Mouse (Mus musculus): ENCODE data around the gene Gm45837. TPM values are rescaled to one million over a fixed set of nuclear protein-coding genes. Genes with fewer than 3 reads are reported as not detected.
A peak's percentile ranks its signal among the peaks of the same experiment; 100 is the strongest.

The Gm45837 gene
- total and polyA plus RNA-seq, 2 experiments from 2014 or later = not detected

GRCm38 (mm10) chr7:101450422-101451401 is 40.0 kb downstream of the Gm45837 start:
- ATAC-seq (ENCODE audit: low FRiP score) (peak; percentile 80), DNase-seq (ENCODE audit: low spot score) (peak; percentile 84)
- Histone ChIP-seq H3K4me2 (ENCODE audit: low read depth, low read length, poor library complexity, severe bottlenecking) (peak overlapping the region; percentile 99), H3K9ac (replicated peaks; ENCODE audit: low read length, poor library complexity, severe bottlenecking) (peak overlapping the region; percentile 63), H3K4me1 (ENCODE audit: insufficient read depth, low read length) (no peaks in the 10 kb centered on the region), H3K27ac (ENCODE audit: low read depth, low read length) (no peak overlapping the region), H3K4me3 (ENCODE audit: low read depth, low read length) (peak overlapping the region; percentile 56), H3K27me3 (ENCODE audit: insufficient read depth, low read length) (0 out of 2 replicates have a peak, but pooled peaks cover 5% of the 10 kb centered on the region), H3K36me3 (ENCODE audit: insufficient read depth, low read length) (no peaks in the 10 kb centered on the region), H3K9me3 (ENCODE audit: low read length) (no peaks in the 10 kb centered on the region)
- under 1% methylated on average over 56 of the region's 68 CpGs for WGBS
- TF ChIP-seq CTCF (IDR thresholded peaks at IDR 0.05) = peak; percentile 99

GRCm38 (mm10) chr7:101452669-101453068 is 42.0 kb downstream of the Gm45837 start:
- 86% methylated on average over 3 of the region's 3 CpGs for WGBS
- DNase-seq (ENCODE audit: low spot score) = no peak

DNA sequence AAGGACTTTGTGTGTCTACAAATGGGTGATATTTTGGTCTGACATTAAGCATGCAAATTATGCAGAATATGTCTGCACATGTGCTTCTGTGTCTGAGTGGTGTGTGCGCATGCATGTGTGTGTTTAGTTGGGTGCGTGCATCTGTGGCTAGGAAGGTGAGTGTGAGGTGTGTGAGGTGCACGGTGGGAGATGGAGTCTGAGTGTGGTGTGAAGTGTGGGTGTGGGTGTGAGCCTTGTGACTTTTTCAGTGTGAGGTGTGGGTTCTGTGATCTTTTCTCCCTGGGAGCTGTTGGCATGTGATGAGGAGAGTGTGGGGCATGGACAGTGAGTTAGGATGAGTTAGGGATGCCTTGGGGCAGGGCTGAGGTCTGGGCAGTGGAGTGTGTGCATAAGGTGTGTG is 42.6 kb downstream of the Gm45837 start:
- no peaks in the 10 kb centered on the region for H3K36me3 ChIP-seq (ENCODE audit: insufficient read depth, low read length)
- no peak for ATAC-seq (ENCODE audit: low FRiP score)
- 90% methylated on average over 3 of the region's 3 CpGs for WGBS

More at GRCm38 (mm10) chr7:101452669-101453068, 42.0 kb downstream of the Gm45837 start:
- Histone ChIP-seq H3K27ac (ENCODE audit: low read depth, low read length) (no peak overlapping the region), H3K9ac (replicated peaks; ENCODE audit: low read length, poor library complexity, severe bottlenecking) (no peak overlapping the region), H3K36me3 (ENCODE audit: insufficient read depth, low read length) (no peaks in the 10 kb centered on the region), H3K9me3 (ENCODE audit: low read length) (no peaks in the 10 kb centered on the region), H3K4me1 (ENCODE audit: insufficient read depth, low read length) (no peaks in the 10 kb centered on the region), H3K4me3 (ENCODE audit: low read depth, low read length) (no peak overlapping the region), H3K4me2 (ENCODE audit: low read depth, low read length, poor library complexity, severe bottlenecking) (peak overlapping the region; percentile 99), H3K27me3 (ENCODE audit: insufficient read depth, low read length) (0 out of 2 replicates have a peak, but pooled peaks cover 5% of the 10 kb centered on the region)
- no peak for TF ChIP-seq CTCF (IDR thresholded peaks at IDR 0.05)
- ATAC-seq (ENCODE audit: low FRiP score) = no peak

DNA sequence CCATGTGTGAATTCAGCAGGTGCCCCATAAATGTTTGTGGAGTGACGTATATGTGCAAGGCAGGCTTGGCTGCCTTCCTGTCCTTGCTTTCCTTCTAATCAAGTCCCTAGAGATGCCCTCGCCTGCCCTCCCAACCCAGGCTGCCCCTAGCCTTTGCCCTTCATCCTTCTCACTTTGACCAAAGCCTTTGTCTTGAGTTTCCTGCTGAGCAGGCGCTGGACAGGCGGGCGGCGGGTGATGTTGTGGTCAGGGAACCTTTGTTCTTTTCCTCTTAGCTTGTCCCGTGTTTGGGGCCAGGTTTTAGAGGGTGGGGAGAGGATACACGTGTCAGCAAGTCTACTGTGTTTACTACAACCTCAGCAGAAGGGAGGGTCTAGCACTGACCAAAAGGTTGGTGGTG is 43.0 kb downstream of the Gm45837 start:
- DNase-seq (ENCODE audit: low spot score) (no peak), ATAC-seq (ENCODE audit: low FRiP score) (no peak)
- H3K9me3 ChIP-seq (ENCODE audit: low read length) = no peaks in the 10 kb centered on the region
- no peaks in the 10 kb centered on the region for H3K4me1 ChIP-seq (ENCODE audit: insufficient read depth, low read length)
- H3K4me2 ChIP-seq (ENCODE audit: low read depth, low read length, poor library complexity, severe bottlenecking) = no peak overlapping the region
- H3K36me3 ChIP-seq (ENCODE audit: insufficient read depth, low read length) = no peaks in the 10 kb centered on the region
- 0 out of 2 replicates have a peak, but pooled peaks cover 5% of the 10 kb centered on the region for H3K27me3 ChIP-seq (ENCODE audit: insufficient read depth, low read length)
- TF ChIP-seq CTCF (IDR thresholded peaks at IDR 0.05) = no peak
- WGBS = 27% methylated on average over 8 of the region's 8 CpGs
- H3K9ac ChIP-seq (replicated peaks; ENCODE audit: low read length, poor library complexity, severe bottlenecking) = no peak overlapping the region
- H3K4me3 ChIP-seq (ENCODE audit: low read depth, low read length) = no peak overlapping the region
- no peak overlapping the region for H3K27ac ChIP-seq (ENCODE audit: low read depth, low read length)

More for the DNA sequence above, 42.6 kb downstream of the Gm45837 start:
- no peaks in the 10 kb centered on the region for H3K4me1 ChIP-seq (ENCODE audit: insufficient read depth, low read length)
- peak overlapping the region; percentile 99; the same call in 1 of the 2 replicates for H3K4me2 ChIP-seq (ENCODE audit: low read depth, low read length, poor library complexity, severe bottlenecking)
- H3K4me3 ChIP-seq (ENCODE audit: low read depth, low read length) = no peak overlapping the region
- H3K9me3 ChIP-seq (ENCODE audit: low read length) = no peaks in the 10 kb centered on the region
- TF ChIP-seq CTCF (IDR thresholded peaks at IDR 0.05) = no peak
- H3K9ac ChIP-seq (replicated peaks; ENCODE audit: low read length, poor library complexity, severe bottlenecking) = no peak overlapping the region
- 0 out of 2 replicates have a peak, but pooled peaks cover 5% of the 10 kb centered on the region for H3K27me3 ChIP-seq (ENCODE audit: insufficient read depth, low read length)
- no peak for DNase-seq (ENCODE audit: low spot score)
- no peak overlapping the region for H3K27ac ChIP-seq (ENCODE audit: low read depth, low read length)

DNA sequence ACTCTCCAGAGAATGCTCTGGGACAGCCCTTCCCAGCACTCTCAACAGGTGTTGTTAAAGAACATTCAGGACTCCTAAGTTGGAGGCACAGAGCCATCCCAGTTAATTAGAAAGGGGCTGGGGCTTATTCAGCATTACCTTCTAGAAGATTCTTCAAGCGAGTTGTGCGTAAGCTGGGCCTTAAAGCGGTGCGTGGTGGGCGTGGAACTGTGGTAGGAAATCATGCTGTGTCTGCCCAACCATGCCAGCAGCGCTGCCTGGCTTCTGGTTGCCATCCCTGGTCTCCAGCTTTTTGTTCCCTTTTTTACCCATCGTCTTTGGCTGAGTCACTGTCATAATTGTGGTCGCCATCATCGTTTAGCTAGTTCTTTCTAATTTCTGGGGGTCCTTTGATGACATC is 43.8 kb downstream of the Gm45837 start:
- Histone ChIP-seq H3K4me1 (ENCODE audit: insufficient read depth, low read length) (no peaks in the 10 kb centered on the region), H3K9me3 (ENCODE audit: low read length) (no peaks in the 10 kb centered on the region), H3K36me3 (ENCODE audit: insufficient read depth, low read length) (no peaks in the 10 kb centered on the region), H3K27me3 (ENCODE audit: insufficient read depth, low read length) (0 out of 2 replicates have a peak, but pooled peaks cover 5% of the 10 kb centered on the region), H3K4me2 (ENCODE audit: low read depth, low read length, poor library complexity, severe bottlenecking) (no peak overlapping the region), H3K4me3 (ENCODE audit: low read depth, low read length) (no peak overlapping the region), H3K27ac (ENCODE audit: low read depth, low read length) (no peak overlapping the region), H3K9ac (replicated peaks; ENCODE audit: low read length, poor library complexity, severe bottlenecking) (no peak overlapping the region)
- DNase-seq (ENCODE audit: low spot score) = no peak
- no peak for ATAC-seq (ENCODE audit: low FRiP score)
- TF ChIP-seq CTCF (IDR thresholded peaks at IDR 0.05) = no peak
- WGBS = 90% methylated on average over 9 of the region's 9 CpGs

DNA sequence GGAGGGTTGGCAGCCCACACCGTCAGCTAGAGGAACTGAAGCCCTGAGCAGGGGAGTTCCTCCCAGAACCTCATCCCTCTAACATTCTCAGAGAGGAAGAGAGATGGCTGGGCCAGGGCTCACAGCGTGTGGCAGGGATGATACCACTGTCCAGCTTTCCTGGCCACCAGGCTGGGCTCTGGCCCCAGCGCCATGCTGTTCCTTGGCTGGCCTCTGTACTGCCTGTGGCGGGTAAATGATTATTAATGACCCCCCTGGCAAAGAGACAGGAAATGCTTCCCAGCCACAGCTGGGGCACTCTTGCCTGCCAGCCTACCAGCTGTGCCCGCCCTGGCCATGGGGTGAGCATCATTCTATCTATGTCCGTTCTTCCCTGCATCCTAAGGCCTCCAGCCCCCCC is 44.5 kb downstream of the Gm45837 start:
- Histone ChIP-seq H3K4me2 (ENCODE audit: low read depth, low read length, poor library complexity, severe bottlenecking) (no peak overlapping the region), H3K4me3 (ENCODE audit: low read depth, low read length) (no peak overlapping the region), H3K9ac (replicated peaks; ENCODE audit: low read length, poor library complexity, severe bottlenecking) (no peak overlapping the region), H3K36me3 (ENCODE audit: insufficient read depth, low read length) (no peaks in the 10 kb centered on the region), H3K27me3 (ENCODE audit: insufficient read depth, low read length) (0 out of 2 replicates have a peak, but pooled peaks cover 5% of the 10 kb centered on the region), H3K27ac (ENCODE audit: low read depth, low read length) (no peak overlapping the region), H3K9me3 (ENCODE audit: low read length) (no peaks in the 10 kb centered on the region), H3K4me1 (ENCODE audit: insufficient read depth, low read length) (no peaks in the 10 kb centered on the region)
- ATAC-seq (ENCODE audit: low FRiP score) (no peak), DNase-seq (ENCODE audit: low spot score) (peak; percentile 49)
- no peak for TF ChIP-seq CTCF (IDR thresholded peaks at IDR 0.05)
- WGBS = 85% methylated on average over 6 of the region's 6 CpGs
